Mouse (Mus musculus) forebrain, postnatal 0 days (tissue): ENCODE results near the gene Plekhj1. TPM values are rescaled to one million over a fixed set of nuclear protein-coding genes. Genes with fewer than 3 reads are reported as not detected.

Experiments used
- ATAC-seq: fragments of 200-750 bp; cut with Nextera tagmentation; 2 replicates; pipeline ENCODE4 v1.8.0; 2017; ENCODE audit warnings: mild to moderate bottlenecking, moderate library complexity
- DNase-seq: peaks from one replicate; pipeline ENCODE4 v3.0.0-alpha.2; 2015
- H3K27ac ChIP-seq: fragments of 300-500 bp; sonication (generic); 2 replicates; pipeline ENCODE4 v1.5.1; 2014; ENCODE audit warnings: low read depth, mild to moderate bottlenecking, antibody characterized with exemption, low read length, moderate library complexity, mixed read lengths
- H3K27me3 ChIP-seq: fragments of 300-500 bp; sonication (generic); 2 replicates; pipeline ENCODE4 v1.6.1; 2014; ENCODE audit warnings: mild to moderate bottlenecking, low read length, mixed read lengths; ENCODE audit not compliant: insufficient read depth
- H3K36me3 ChIP-seq: fragments of 300-500 bp; sonication (generic); 2 replicates; pipeline ENCODE4 v1.6.1; 2014; ENCODE audit warnings: mild to moderate bottlenecking, moderate library complexity; ENCODE audit not compliant: insufficient read depth
- H3K4me1 ChIP-seq: fragments of 300-500 bp; sonication (generic); 2 replicates; pipeline ENCODE4 v1.6.1; 2014; ENCODE audit warnings: antibody characterized with exemption; ENCODE audit not compliant: insufficient read depth
- H3K4me2 ChIP-seq: fragments of 300-500 bp; sonication (generic); 2 replicates; pipeline ENCODE4 v1.6.1; 2014; ENCODE audit warnings: low read depth, mild to moderate bottlenecking, moderate library complexity
- H3K4me3 ChIP-seq: fragments of 300-500 bp; sonication (generic); 2 replicates; pipeline ENCODE4 v1.5.1; 2014; ENCODE audit warnings: low read depth, low read length, mixed read lengths
- H3K9ac ChIP-seq: fragments of 300-500 bp; sonication (generic); 2 replicates; pipeline ENCODE4 v1.6.1; 2014; ENCODE audit warnings: mild to moderate bottlenecking
- H3K9me3 ChIP-seq: fragments of 300-500 bp; sonication (generic); 2 replicates; pipeline ENCODE4 v1.6.1; 2016; ENCODE audit warnings: low read length
- CTCF ChIP-seq: sonication (generic); IDR thresholded peaks from 2 replicates; pipeline ENCODE4 v1.5.1; 2016; ENCODE audit warnings: antibody characterized with exemption, control low read depth, low read depth
- WGBS: fragments of 180-500 bp; shearing (Covaris S2); extraction: QIAGEN DNeasy Blood & Tissue Kit; methylation state at CpG from one replicate; pipeline ENCODE4 v1.1.7; 2014; 5-methylcytosine and 5-hydroxymethylcytosine counted together
- polyA plus RNA-seq: library from polyadenylated mRNA; unstranded; fragments of >200 nt; fragmentation: Nextera tagmentation; extraction: Ambion mirVana; gene quantifications from 2 replicates; pipeline ENCODE4 v1.2.1, GENCODE M21; 2015
- total RNA-seq: library from RNA; depleted of rRNA; stranded (reverse); fragments of >200 nt; gene quantifications from 2 replicates; pipeline ENCODE4 v1.2.3, GENCODE M21; 2014

Plekhj1 gene
- total and polyA plus RNA-seq, 2 experiments from 2014 or later = 89.0 to 96.8 TPM

DNA sequence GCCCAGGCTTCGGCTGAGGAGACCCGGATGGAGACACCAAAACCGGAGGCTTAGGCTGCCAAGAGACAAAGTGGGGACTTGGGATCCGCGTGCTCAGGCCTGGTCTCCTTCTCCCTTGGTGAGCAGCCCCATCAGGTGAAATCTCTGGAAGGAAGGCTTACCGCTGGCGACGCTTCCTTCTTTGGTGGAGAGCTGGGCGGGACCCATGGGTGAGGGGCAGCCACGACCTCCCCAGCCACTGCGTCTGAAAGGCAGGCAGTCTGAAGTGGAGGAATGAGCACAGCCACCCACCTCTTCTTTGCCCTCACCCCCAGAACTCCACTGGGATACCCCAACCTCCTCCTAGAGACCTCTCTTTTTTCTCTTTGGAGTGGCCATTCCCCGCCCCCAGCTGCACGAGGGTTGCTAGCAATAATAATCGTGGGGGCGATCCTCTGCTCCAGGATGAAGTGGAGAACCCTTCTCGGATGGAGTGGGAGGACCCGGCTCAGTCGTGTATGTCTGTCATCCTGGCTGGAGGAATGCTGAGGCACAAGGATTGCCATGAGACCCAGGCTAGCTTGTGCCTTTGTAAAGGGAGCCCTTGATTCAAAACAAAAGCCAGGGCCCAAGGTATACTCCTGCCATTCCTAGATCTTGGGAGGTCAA is 10.7 kb upstream of the Plekhj1 start:
- WGBS = 15% methylated on average over 17 of the region's 18 CpGs
- peaks cover 14% of the 10 kb centered on the region for H3K36me3 ChIP-seq
- H3K27me3 ChIP-seq = peaks cover 10% of the 10 kb centered on the region
- peaks cover 11% of the 10 kb centered on the region for H3K4me1 ChIP-seq
- H3K9me3 ChIP-seq = no peaks in the 10 kb centered on the region
- H3K9ac ChIP-seq = no peak overlapping the region
- ATAC-seq (no peak), DNase-seq (peak; percentile 17)
- H3K27ac ChIP-seq = no peak overlapping the region
- no peak overlapping the region for H3K4me3 ChIP-seq
- no peak for TF ChIP-seq CTCF
- H3K4me2 ChIP-seq = 0 out of 2 replicates have a peak overlapping the region, but pooled peaks have one; percentile 25

DNA sequence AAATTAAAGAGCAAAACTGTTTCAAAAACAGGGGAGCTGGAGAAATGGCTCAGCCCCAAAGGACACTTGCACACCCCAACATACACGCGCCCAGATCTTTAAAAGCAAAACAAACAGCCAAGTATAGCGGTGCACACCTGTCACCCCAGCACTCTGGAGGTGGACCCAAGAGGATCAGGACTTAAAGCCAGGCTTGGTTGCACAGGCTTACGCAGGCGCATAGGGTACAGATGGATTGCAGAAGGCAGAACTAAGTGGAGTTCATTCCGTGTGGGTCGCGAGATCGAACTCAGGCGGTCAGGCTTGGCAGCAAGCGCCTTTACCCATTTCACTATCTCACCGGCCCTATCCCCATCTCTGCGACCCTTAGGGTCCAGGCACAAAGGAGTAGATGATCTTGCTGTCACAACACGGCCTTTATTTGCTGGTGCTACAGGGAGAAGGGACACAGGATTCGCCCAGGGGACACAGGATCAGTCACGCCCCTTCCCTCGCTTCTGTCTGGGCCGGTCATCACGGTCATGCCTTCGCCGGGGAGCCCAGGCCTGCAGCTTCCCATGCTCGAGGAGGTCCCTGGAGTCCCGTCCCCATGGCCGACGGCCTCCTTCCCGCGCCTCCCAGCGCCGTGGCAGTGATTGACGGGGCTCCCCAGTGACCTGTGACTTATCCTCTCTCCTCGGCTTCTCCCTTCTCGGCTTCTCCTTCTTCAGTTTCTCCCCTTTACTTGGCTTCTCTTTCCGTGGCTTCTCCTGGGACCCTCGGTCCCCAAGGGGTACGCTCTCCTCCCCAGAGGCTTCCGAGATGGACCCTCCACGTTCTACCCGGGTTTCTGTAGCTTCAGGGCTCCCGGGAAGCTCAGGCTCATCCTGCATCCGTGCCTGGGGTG is 9.9 kb upstream of the Plekhj1 start:
- no peak for TF ChIP-seq CTCF
- WGBS = 18% methylated on average over 40 of the region's 40 CpGs
- H3K4me2 ChIP-seq = peak overlapping the region; percentile 25; the same call in 1 of the 2 replicates
- H3K27ac ChIP-seq = no peak overlapping the region
- H3K36me3 ChIP-seq = peaks cover 21% of the 10 kb centered on the region
- H3K4me3 ChIP-seq = no peak overlapping the region
- peaks cover 10% of the 10 kb centered on the region for H3K27me3 ChIP-seq
- H3K9ac ChIP-seq = no peak overlapping the region
- no peaks in the 10 kb centered on the region for H3K9me3 ChIP-seq
- peaks cover 11% of the 10 kb centered on the region for H3K4me1 ChIP-seq
- DNase-seq = no peak
- ATAC-seq = no peak

DNA sequence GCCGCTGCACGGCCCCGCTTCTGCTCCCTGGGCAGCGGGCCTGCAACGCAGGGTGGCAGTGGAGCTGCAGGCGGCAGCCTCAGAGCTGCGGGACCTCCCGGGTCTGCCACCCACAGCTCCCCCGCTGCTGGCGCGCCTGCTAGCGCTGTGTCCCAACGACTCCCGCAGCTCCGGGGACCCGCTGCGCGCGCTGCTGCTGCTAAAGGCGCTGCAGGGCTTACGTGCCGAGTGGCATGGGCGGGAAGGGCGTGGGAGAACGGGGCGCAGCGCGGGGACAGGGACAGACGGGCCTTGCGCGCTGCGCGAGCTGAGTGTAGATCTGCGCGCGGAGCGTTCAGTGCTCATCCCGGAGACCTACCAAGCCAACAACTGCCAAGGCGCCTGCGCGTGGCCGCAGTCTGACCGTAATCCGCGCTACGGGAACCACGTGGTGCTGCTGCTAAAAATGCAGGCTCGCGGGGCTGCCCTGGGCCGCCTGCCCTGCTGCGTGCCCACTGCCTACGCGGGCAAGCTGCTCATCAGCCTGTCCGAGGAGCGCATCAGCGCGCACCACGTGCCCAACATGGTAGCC is 8.7 kb upstream of the Plekhj1 start:
- ATAC-seq = peak; percentile 86
- H3K4me3 ChIP-seq = peak overlapping the region; percentile 50
- 0 out of 2 replicates have a peak, but pooled peaks have one; percentile 0 for TF ChIP-seq CTCF

DNA sequence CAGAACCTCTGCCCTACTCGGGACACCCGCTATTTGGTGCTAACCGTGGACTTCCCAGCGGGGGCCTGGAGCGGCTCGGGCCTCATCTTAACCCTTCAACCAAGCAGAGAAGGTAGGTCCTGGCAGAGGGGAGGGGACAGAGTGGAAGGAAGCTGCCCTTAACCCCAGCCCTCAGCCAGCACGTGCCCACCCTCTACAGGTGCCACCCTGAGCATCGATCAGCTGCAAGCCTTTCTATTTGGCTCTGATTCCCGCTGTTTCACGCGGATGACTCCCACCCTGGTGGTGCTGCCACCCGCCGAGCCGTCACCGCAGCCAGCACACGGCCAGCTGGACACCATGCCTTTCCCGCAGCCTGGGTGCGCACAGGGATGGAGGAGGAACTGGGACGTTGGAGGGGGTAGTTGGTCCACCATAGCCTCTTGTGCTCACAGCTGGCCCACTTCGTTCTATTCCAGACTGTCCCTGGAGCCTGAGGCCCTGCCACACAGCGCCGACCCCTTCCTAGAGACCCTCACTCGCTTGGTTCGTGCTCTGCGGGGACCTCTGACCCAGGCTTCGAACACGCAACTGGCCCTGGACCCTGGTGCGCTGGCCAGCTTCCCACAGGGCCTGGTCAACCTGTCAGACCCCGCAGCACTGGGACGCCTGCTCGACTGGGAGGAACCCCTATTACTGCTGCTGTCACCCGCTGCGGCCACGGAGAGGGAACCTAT is 8.1 kb upstream of the Plekhj1 start:
- peak overlapping the region; percentile 95 for H3K4me2 ChIP-seq
- peak overlapping the region; percentile 75 for H3K9ac ChIP-seq
- H3K36me3 ChIP-seq = peaks cover 40% of the 10 kb centered on the region
- DNase-seq = peak; percentile 11
- peak overlapping the region; percentile 86 for H3K27ac ChIP-seq
- no peaks in the 10 kb centered on the region for H3K9me3 ChIP-seq
- peak overlapping the region; percentile 50 for H3K4me3 ChIP-seq
- H3K4me1 ChIP-seq = peaks cover 11% of the 10 kb centered on the region
- 43% methylated on average over 34 of the region's 34 CpGs for WGBS
- ATAC-seq = no peak
- H3K27me3 ChIP-seq = peaks cover 10% of the 10 kb centered on the region
- TF ChIP-seq CTCF = no peak

More for the DNA sequence above, 8.7 kb upstream of the Plekhj1 start:
- Histone ChIP-seq H3K4me2 (peak overlapping the region; percentile 95), H3K27me3 (peaks cover 10% of the 10 kb centered on the region), H3K9ac (peak overlapping the region; percentile 75), H3K36me3 (peaks cover 33% of the 10 kb centered on the region), H3K9me3 (no peaks in the 10 kb centered on the region), H3K4me1 (peaks cover 11% of the 10 kb centered on the region), H3K27ac (peak overlapping the region; percentile 86)
- WGBS = 4% methylated on average over 56 of the region's 58 CpGs
- DNase-seq = peak; percentile 90

DNA sequence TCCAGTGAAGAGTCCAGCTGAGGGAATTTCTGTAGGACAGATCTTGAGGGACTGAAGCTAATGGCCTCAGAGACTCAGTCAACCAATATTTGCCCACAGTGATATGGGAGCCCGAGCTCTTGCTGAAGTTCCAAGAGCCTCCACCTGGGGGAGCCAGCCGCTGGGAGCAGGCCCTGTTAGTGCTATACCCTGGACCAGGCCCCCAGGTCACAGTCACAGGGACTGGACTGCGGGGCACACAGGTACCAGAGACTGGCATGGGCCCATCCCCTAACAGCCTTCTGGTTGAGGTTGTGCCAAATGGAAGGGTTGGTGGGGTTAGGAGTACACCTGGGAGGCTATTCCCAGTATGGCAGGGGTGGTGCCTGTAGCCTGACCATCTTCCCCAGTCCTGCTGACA is 7.5 kb upstream of the Plekhj1 start:
- 4% methylated on average over 3 of the region's 3 CpGs for WGBS
- peaks cover 10% of the 10 kb centered on the region for H3K27me3 ChIP-seq

DNA sequence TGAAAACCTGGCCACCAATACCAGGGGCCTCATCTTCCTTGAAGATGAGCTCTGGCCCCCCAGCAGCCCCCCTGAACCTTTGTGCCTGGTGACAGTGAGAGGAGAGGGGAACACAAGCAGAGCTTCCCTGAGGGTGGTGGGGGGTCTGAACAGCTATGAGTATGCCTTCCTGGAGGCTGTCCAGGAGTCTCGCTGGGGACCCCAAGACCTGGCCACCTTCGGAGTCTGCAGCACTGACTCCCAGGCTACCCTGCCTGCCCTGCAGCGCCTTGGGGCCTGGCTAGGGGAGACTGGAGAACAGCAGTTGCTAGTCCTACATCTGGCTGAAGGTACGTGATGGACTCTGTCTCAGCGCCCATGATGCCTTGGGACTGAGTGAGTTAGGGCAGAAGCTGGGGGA is 6.9 kb upstream of the Plekhj1 start:
- no peak overlapping the region for H3K9ac ChIP-seq
- 76% methylated on average over 5 of the region's 5 CpGs for WGBS
- H3K27me3 ChIP-seq = peaks cover 6% of the 10 kb centered on the region
- ATAC-seq (no peak), DNase-seq (no peak)
- H3K4me2 ChIP-seq = no peak overlapping the region
- H3K9me3 ChIP-seq = no peaks in the 10 kb centered on the region
- no peak for TF ChIP-seq CTCF
- no peak overlapping the region for H3K27ac ChIP-seq
- H3K4me3 ChIP-seq = no peak overlapping the region
- peaks cover 11% of the 10 kb centered on the region for H3K4me1 ChIP-seq
- H3K36me3 ChIP-seq = peaks cover 42% of the 10 kb centered on the region

More for the DNA sequence above, 7.5 kb upstream of the Plekhj1 start:
- Histone ChIP-seq H3K36me3 (peaks cover 42% of the 10 kb centered on the region), H3K9me3 (no peaks in the 10 kb centered on the region), H3K9ac (no peak overlapping the region), H3K4me2 (peak overlapping the region; percentile 95; the same call in 1 of the 2 replicates), H3K27ac (no peak overlapping the region), H3K4me1 (peaks cover 11% of the 10 kb centered on the region), H3K4me3 (no peak overlapping the region)
- peak; percentile 68 for DNase-seq
- peak; percentile 75 for TF ChIP-seq CTCF
- peak; percentile 30; the same call in 1 of the 2 replicates for ATAC-seq
